Mouse (Mus musculus): ENCODE results near the gene Cdh6. TPM values are rescaled to one million over a fixed set of nuclear protein-coding genes. Genes with fewer than 3 reads are reported as not detected.

Gene Cdh6
- polyA plus RNA-seq, 1 experiment from 2014 or later: 16.8 TPM

DNA sequence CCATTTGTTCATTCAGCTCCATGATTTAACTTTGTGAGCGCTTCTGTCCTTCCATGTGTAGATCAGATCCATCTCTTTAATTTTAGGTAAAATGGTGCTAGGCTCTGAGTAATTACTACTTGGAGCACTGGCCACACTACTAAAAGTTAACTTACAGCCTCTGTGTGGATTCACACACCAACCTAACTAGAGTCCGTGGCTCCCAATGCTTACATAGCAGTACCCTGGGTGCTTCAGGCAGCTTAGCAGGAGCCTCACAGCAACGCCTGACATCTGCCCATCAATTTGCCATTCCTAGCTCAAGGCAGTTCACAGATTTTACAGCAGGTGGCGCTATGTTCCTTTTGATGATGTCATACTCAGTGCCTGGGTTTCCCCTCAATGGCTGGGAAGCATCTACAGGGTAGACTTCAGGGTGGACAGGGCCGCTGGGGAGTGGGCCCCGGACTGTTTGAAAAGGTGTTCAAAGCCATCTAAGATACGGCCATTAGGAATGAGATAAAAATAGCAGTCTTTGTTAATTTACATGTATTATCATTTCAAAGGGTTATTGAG lies 84.9 kb downstream of the Cdh6 start:
- H3K9ac ChIP-seq: no peak overlapping the region
- no peaks in the 10 kb centered on the region for H3K27me3 ChIP-seq
- peak; percentile 85 for ATAC-seq (ENCODE audit: low read depth)
- peaks cover 5% of the 10 kb centered on the region; the same call in 1 of the 2 replicates for H3K4me1 ChIP-seq (replicated peaks)
- 56% methylated on average over 7 of the region's 7 CpGs for WGBS
- H3K4me3 ChIP-seq: no peak overlapping the region
- H3K36me3 ChIP-seq: no peaks in the 10 kb centered on the region
- no peak overlapping the region for H3K27ac ChIP-seq (replicated peaks)
- no peak overlapping the region for H3K4me2 ChIP-seq
- H3K9me3 ChIP-seq: no peaks in the 10 kb centered on the region

DNA sequence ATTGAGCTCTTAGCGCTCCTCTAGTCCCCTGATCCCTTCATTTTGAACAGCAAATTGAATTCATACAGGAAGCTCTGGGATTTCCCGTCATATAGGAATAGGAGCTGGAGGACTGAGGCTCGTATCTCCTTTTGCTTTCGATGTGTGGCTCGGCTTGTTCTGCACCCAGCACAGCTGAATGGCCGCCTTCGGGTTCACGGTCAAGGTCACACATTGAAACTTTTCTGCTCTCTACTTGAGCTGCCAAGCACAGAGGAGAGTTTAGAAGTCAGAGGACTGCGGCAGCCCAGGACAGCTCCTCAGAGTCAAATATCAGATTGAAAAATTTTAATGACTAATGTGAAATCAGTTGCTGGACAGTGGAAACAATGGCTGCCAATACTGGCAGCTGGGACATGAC lies 88.7 kb downstream of the Cdh6 start:
- H3K4me2 ChIP-seq: no peak overlapping the region
- no peak overlapping the region for H3K4me3 ChIP-seq
- no peaks in the 10 kb centered on the region for H3K27me3 ChIP-seq
- H3K9me3 ChIP-seq: no peaks in the 10 kb centered on the region
- WGBS: 89% methylated on average over 9 of the region's 9 CpGs
- ATAC-seq (ENCODE audit: low read depth): no peak
- H3K9ac ChIP-seq: no peak overlapping the region
- no peak overlapping the region for H3K27ac ChIP-seq (replicated peaks)
- H3K4me1 ChIP-seq (replicated peaks): peaks cover 4% of the 10 kb centered on the region; the same call in 1 of the 2 replicates
- no peaks in the 10 kb centered on the region for H3K36me3 ChIP-seq

GRCm38 (mm10) chr15:13076908-13077669 lies 96.4 kb downstream of the Cdh6 start:
- no peaks in the 10 kb centered on the region for H3K36me3 ChIP-seq
- 69% methylated on average over 8 of the region's 8 CpGs for WGBS
- no peak for ATAC-seq (ENCODE audit: low read depth)

GRCm38 (mm10) chr15:13074047-13074446 lies 99.4 kb downstream of the Cdh6 start:
- Histone ChIP-seq H3K4me2 (no peak overlapping the region), H3K4me1 (replicated peaks) (0 out of 2 replicates have a peak, but pooled peaks cover 4% of the 10 kb centered on the region), H3K27ac (replicated peaks) (no peak overlapping the region), H3K27me3 (no peaks in the 10 kb centered on the region), H3K9me3 (no peaks in the 10 kb centered on the region), H3K36me3 (no peaks in the 10 kb centered on the region), H3K9ac (no peak overlapping the region), H3K4me3 (no peak overlapping the region)
- 75% methylated on average over 4 of the region's 4 CpGs for WGBS
- ATAC-seq (ENCODE audit: low read depth): no peak

More at GRCm38 (mm10) chr15:13076908-13077669, 96.4 kb downstream of the Cdh6 start:
- H3K4me3 ChIP-seq: no peak overlapping the region
- no peak overlapping the region for H3K27ac ChIP-seq (replicated peaks)
- no peak overlapping the region for H3K9ac ChIP-seq
- 0 out of 2 replicates have a peak, but pooled peaks cover 4% of the 10 kb centered on the region for H3K4me1 ChIP-seq (replicated peaks)
- H3K4me2 ChIP-seq: no peak overlapping the region
- no peaks in the 10 kb centered on the region for H3K27me3 ChIP-seq
- H3K9me3 ChIP-seq: no peaks in the 10 kb centered on the region

DNA sequence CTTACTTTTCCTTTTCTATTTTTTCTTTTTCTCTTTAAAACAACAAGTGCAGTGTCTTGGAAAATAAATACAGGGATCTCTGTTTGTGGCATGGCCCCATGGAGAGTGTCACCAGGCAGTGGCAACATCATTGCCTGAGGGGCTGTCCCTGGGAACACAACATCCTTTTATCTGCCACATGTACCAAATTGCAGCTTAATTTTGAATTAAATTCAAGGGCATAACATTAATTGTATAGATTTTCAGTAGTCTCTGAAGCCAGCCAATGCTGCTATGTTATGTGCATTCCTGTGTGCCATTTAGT lies 105.3 kb downstream of the Cdh6 start:
- no peaks in the 10 kb centered on the region for H3K36me3 ChIP-seq
- peak overlapping the region; percentile 48 for H3K4me2 ChIP-seq
- H3K9ac ChIP-seq: no peak overlapping the region
- no peak for ATAC-seq (ENCODE audit: low read depth)
- H3K27me3 ChIP-seq: no peaks in the 10 kb centered on the region
- no peaks in the 10 kb centered on the region for H3K9me3 ChIP-seq
- H3K4me1 ChIP-seq (replicated peaks): peaks cover 26% of the 10 kb centered on the region
- H3K4me3 ChIP-seq: no peak overlapping the region
- peak overlapping the region; percentile 33; the same call in 1 of the 2 replicates for H3K27ac ChIP-seq (replicated peaks)

GRCm38 (mm10) chr15:13067429-13068212 lies 105.9 kb downstream of the Cdh6 start:
- Histone ChIP-seq H3K36me3 (no peaks in the 10 kb centered on the region), H3K9me3 (no peaks in the 10 kb centered on the region), H3K4me1 (replicated peaks) (peaks cover 26% of the 10 kb centered on the region), H3K4me2 (peak overlapping the region; percentile 48), H3K9ac (no peak overlapping the region), H3K27ac (replicated peaks) (peak overlapping the region; percentile 33; the same call in 1 of the 2 replicates), H3K27me3 (no peaks in the 10 kb centered on the region), H3K4me3 (peak overlapping the region; percentile 17)
- 34% methylated on average over 20 of the region's 20 CpGs for WGBS
- ATAC-seq (ENCODE audit: low read depth): peak; percentile 70

DNA sequence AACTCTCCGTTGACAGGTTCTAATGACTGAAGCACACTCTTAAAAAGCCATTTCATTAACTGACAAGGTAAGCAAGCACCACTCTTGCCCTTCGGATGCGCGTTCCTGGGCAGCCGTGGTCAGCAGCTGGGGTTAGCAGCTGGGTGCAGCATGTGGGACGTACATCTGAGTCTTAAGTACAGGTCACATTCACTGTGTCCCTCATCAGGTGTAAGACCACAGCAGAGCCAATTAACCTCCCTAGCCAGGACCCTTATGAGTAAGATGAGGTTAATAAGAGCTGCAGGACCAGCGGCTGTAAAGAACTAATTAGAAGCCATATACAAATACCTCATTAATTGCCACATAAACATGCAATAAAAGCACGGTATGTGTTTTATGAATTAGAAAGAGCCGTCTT lies 106.7 kb downstream of the Cdh6 start:
- Histone ChIP-seq H3K27me3 (no peaks in the 10 kb centered on the region), H3K4me1 (replicated peaks) (peaks cover 26% of the 10 kb centered on the region), H3K4me3 (no peak overlapping the region), H3K9ac (no peak overlapping the region), H3K4me2 (peak overlapping the region; percentile 7; the same call in 1 of the 2 replicates), H3K36me3 (no peaks in the 10 kb centered on the region), H3K27ac (replicated peaks) (no peak overlapping the region), H3K9me3 (no peaks in the 10 kb centered on the region)
- ATAC-seq (ENCODE audit: low read depth): peak; percentile 52; the same call in 1 of the 2 replicates
- 37% methylated on average over 9 of the region's 9 CpGs for WGBS

GRCm38 (mm10) chr15:13063633-13064032 lies 109.8 kb downstream of the Cdh6 start:
- H3K36me3 ChIP-seq: no peaks in the 10 kb centered on the region
- H3K27me3 ChIP-seq: no peaks in the 10 kb centered on the region
- H3K4me2 ChIP-seq: no peak overlapping the region
- no peak overlapping the region for H3K4me3 ChIP-seq
- ATAC-seq (ENCODE audit: low read depth): no peak
- no peak overlapping the region for H3K27ac ChIP-seq (replicated peaks)
- no peak overlapping the region for H3K9ac ChIP-seq
- no peaks in the 10 kb centered on the region for H3K9me3 ChIP-seq
- peaks cover 25% of the 10 kb centered on the region for H3K4me1 ChIP-seq (replicated peaks)
- WGBS: 95% methylated on average over 13 of the region's 13 CpGs

DNA sequence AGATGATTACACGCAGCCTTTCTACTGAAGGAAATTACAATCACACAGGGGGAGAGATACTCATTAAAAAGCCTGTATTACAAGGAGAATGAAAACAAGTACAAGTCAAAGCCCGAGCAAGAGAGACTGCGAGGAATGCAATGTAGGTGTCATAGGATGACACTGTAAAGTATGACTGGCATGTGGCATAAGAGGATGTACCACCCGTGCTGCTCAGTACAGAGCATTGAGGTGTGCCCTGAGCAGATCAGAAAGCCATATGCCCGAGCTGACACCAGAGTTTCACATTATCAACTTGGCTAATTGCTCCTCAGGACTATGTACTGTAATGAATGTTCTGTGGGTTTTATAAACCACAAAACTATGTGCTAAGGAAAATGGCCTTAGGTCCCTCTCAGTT lies 115.7 kb downstream of the Cdh6 start:
- Histone ChIP-seq H3K4me3 (no peak overlapping the region), H3K27ac (replicated peaks) (no peak overlapping the region), H3K4me1 (replicated peaks) (no peaks in the 10 kb centered on the region), H3K27me3 (no peaks in the 10 kb centered on the region), H3K9ac (no peak overlapping the region), H3K36me3 (peaks cover 6% of the 10 kb centered on the region; the same call in 1 of the 2 replicates), H3K9me3 (no peaks in the 10 kb centered on the region), H3K4me2 (no peak overlapping the region)
- 71% methylated on average over 5 of the region's 5 CpGs for WGBS
- peak; percentile 43; the same call in 1 of the 2 replicates for ATAC-seq (ENCODE audit: low read depth)

DNA sequence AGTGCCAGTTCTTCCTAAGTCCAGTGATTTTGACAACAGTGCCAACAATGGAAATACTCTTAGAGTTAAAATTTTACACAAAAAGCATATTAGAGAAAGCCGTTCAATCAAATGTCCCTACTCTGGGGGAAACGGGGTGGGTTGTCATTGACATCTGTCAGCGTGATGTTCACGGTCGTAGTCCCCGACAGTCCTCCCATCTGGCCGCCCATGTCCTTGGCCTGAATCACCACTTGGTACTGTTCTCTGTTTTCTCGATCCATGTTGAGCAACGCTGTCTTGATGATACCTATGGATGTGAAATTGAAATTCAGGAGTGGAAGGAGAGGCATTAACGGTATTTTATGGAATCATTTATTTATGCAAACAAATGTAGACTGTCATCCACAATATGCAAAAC lies 116.2 kb downstream of the Cdh6 start:
- ATAC-seq (ENCODE audit: low read depth): no peak
- no peaks in the 10 kb centered on the region for H3K4me1 ChIP-seq (replicated peaks)
- H3K4me2 ChIP-seq: no peak overlapping the region
- H3K9ac ChIP-seq: no peak overlapping the region
- H3K36me3 ChIP-seq: peaks cover 6% of the 10 kb centered on the region; the same call in 1 of the 2 replicates
- H3K9me3 ChIP-seq: no peaks in the 10 kb centered on the region
- H3K27ac ChIP-seq (replicated peaks): no peak overlapping the region
- H3K27me3 ChIP-seq: no peaks in the 10 kb centered on the region
- 81% methylated on average over 10 of the region's 10 CpGs for WGBS
- no peak overlapping the region for H3K4me3 ChIP-seq

GRCm38 (mm10) chr15:13047910-13048309 lies 125.6 kb downstream of the Cdh6 start:
- Histone ChIP-seq H3K27ac (replicated peaks) (no peak overlapping the region), H3K4me1 (replicated peaks) (no peaks in the 10 kb centered on the region), H3K4me2 (no peak overlapping the region), H3K9ac (no peak overlapping the region), H3K9me3 (no peaks in the 10 kb centered on the region), H3K36me3 (0 out of 2 replicates have a peak, but pooled peaks cover 3% of the 10 kb centered on the region), H3K4me3 (no peak overlapping the region), H3K27me3 (no peaks in the 10 kb centered on the region)
- ATAC-seq (ENCODE audit: low read depth): no peak
- 88% methylated on average over 7 of the region's 7 CpGs for WGBS

DNA sequence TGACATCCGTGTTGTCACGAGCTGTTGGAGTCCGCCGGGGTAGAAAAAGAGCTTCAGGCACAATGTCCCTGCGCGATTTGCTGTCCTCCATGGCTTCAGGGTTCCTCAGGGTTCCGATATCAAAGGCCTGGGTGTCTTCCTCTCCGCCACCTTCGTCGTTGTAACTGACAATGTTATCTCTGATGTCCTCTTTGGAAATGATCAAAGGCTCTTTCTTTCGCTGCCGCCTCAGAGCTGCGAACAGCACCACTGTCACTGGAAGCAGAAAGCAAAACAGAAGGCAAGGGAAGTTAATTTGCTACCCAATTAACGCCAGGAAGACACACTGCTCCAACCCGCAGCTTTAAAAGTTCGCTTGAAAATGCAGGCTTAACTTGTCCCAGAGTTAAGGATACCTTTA lies 139.0 kb downstream of the Cdh6 start:
- no peaks in the 10 kb centered on the region for H3K9me3 ChIP-seq

More for the DNA sequence above, 139.0 kb downstream of the Cdh6 start:
- no peak overlapping the region for H3K27ac ChIP-seq (replicated peaks)
- no peak overlapping the region for H3K4me3 ChIP-seq
- H3K9ac ChIP-seq: no peak overlapping the region
- no peak for ATAC-seq (ENCODE audit: low read depth)
- WGBS: 78% methylated on average over 16 of the region's 16 CpGs
- no peaks in the 10 kb centered on the region for H3K4me1 ChIP-seq (replicated peaks)
- no peak overlapping the region for H3K4me2 ChIP-seq
- H3K27me3 ChIP-seq: no peaks in the 10 kb centered on the region
- H3K36me3 ChIP-seq: peaks cover 14% of the 10 kb centered on the region; the same call in 1 of the 2 replicates
